Mouse (Mus musculus) cerebellum, postnatal 36 days (tissue): ENCODE results near the gene Zfp667.

Experiments
- DNase-seq, 2 experiments: peaks; one replicate each; pipeline ENCODE4 v3.0.0; 2021 to 2022; ENCODE audit warnings: mixed read lengths in 2 of 2

Gene Zfp667

GRCm38 (mm10) chr7:6330458-6331232 is 44.3 kb downstream of the Zfp667 start:
- DNase-seq = peak in 1 of 2 experiments; percentile 19

GRCm38 (mm10) chr7:6331233-6331956 is 45.0 kb downstream of the Zfp667 start, which contains the start of gene Zfp583:
Gene Zfp583, minus strand, starts transcription at chr7:6331285.
- DNase-seq = peak; percentile 90

- DNase-seq = no peak
Observed at GRCm38 (mm10) chr7:6339865-6340264, 53.5 kb downstream of the Zfp667 start.

- DNase-seq = peak; percentile 76 to 84
Observed at GRCm38 (mm10) chr7:6343501-6344071, 57.2 kb downstream of the Zfp667 start, which contains the start of gene Gm3854. Gene Gm3854, plus strand, starts transcription at chr7:6343759.

- DNase-seq = no peak
Observed at GRCm38 (mm10) chr7:6344124-6344523, 57.7 kb downstream of the Zfp667 start.
